Mouse (Mus musculus) retina, postnatal 7 days (tissue): ENCODE data around the gene Larp4b.
"Not testable (repeated sequence)": the region's sequence is repeated elsewhere in the genome, so short reads cannot be mapped to it uniquely, and the experiment has no call there.

Experiments
- DNase-seq: peaks from one replicate; pipeline ENCODE4 v3.0.0-alpha.2; 2012; ENCODE audit warnings: low read depth, low spot score

Gene Larp4b

DNA sequence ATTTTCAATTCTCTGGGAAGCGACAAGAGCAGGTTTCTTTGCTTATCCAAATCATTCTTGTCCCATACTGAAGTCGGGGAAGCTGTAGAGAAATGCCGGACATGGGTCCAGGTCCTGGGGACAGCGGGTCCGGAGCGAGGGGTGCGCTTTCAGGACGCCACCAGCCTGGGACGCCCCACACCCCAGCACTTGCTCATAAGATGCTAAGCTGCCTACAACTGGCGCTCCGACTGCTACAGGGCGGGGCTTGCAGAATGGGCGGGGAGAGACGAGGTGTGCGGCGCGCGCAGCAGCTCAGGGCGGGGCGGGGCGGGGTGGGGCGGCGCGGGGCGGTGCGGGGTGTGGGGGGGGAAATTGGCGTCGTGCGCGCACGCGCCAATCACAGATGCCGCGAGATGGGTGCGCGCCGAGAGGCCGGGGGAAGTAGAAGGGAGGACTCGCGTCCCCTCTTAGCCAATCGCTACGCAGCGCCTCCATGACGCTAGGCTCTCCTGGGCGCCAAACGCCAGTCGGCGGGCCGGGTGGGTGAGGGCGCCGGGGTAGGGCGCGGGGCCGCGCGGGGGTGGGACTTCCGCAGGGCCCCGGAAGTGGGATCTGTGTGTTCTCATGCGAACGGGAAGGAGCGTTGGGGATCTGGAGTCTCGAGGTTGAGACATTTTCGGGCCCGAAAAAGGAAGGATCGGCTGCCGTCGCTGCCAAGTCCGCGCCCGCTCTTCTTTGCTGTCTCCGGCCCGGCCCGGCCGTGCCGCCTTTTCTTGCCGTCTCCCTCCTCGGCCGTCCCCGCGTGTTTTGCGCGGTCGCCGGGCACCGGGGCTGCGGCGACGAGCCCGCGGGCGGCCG is at the start of gene Larp4b:
Gene Larp4b (plus strand): TSS at position 566 of the 840 bp plus-strand sequence.
- DNase-seq, result peak; percentile 96

DNA sequence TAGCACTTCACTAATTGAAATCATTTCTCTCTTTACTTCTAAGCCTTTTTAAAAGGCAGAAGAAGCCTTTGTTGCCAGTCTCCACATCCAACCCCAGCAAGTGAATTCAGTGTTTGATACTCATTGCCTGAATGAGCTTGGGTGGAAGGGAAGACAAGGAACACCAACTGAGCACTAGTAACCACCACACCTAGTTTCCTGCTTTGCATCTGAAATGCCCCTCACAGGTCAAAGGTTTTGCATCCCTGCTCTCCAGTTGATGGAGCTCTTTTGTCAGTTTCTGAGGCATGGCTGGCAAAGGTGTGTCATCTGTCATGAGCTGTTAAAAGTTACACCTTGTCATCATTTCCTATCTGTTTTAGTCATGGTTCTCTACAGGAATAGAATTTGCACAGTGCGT is 49.0 kb upstream of the Larp4b start:
- DNase-seq, result no peak

DNA sequence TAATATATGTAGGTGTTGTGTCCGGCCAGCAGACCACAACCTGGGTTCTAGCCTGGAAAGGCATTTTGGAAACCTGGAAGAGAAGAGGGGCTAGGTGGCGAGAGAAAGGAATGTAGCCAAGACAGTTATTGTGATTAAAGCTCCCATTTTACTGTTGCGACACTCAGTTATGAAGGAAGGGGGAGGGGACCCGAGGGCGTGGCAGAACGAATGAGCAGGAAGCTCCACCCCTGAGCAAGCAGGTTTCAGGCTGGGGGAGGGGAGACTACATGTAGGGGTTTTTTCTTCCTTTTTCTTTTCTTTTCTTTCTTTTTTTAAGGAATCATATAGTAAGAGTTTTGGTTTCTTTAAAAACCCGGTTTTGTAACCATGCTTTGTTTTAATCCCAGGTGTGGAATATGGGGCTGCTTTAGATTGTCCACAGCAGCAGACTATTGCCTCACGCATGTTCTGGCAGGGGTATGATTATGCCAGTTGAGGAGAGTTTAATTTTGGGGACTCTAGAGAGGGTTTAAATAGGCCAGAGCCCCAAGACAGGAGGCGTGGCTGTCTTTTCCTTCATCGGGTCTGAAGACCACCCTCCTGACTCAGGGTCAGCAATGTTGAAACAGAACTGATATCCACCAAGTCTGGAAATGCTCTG is 41.5 kb upstream of the Larp4b start:
- not testable (repeated sequence) for DNase-seq

DNA sequence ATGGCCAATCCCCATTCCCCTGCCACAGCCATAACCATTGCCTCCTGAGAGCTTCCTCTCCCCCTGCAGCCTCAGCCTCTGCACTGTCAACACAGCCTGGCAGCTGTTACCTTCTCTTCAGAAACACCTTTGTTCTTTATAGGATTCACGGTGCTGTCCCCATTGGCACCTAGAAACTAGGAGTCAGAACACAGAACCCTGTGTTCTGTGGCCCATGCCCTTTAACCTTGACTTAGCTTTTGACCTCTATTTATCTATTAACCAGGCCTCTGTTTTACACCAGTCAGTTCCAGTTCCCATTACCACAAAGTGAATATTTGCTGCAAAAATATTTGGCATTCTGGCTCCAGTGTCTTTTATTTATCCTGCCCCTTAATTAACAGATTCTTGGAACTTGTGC is 36.4 kb upstream of the Larp4b start:
- no peak for DNase-seq

DNA sequence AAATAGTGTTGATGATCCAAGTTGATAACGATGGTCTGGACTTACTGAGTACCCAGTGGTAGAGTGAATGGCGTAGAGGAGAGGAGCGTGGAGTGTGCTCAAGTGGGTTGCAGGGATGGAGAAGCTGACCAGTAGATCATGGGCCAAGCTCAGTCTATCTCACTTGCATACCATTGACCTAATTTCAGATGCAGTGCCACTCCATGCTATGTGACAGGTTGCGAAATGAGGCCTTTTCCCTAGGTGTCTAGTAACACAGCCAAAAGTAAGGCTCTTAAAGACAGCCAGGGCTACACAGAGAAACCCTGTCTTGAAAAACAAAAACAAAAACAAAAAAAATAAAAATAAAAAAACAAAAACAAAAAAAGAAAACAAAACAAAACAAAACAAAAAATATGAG is 35.0 kb upstream of the Larp4b start:
- no peak for DNase-seq

DNA sequence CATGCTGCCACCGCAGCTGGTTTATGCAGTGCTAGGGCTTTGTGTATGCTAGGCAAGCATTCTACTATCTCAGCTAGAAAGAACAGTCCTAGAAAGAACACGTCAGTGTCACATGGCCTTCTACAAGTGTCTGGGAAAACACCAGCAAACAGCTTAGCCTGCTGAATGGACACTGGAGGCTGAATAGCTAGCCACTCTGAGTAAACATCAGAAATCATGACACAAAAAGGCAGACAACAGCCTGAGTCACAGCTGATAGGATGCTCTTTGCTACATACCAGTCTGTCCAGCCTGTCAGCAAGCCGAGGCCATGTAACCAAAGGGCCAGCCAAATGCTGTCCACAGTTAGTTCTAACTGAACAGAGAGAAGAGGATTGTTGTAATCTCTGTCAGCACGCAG is 32.3 kb upstream of the Larp4b start:
- no peak for DNase-seq

DNA sequence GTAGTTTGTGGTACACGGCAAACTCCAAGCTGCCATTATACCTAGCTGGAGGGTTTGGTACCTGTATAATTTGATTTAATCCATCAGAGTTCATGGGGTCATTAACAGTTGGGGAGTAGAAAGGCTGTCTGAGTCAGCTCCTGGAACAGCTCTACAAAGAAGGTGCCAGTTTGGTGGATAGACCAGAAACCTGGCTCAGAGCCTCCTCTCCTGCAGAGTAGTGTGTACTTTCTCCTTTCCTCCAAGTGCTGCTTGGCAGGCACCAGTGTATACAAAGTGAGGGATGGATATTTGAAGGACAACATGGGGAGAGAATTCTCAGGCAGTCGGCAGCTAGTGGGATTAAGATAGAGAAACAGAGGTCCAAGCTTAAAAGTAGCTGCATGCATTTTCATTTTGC is 29.5 kb upstream of the Larp4b start:
- no peak for DNase-seq

DNA sequence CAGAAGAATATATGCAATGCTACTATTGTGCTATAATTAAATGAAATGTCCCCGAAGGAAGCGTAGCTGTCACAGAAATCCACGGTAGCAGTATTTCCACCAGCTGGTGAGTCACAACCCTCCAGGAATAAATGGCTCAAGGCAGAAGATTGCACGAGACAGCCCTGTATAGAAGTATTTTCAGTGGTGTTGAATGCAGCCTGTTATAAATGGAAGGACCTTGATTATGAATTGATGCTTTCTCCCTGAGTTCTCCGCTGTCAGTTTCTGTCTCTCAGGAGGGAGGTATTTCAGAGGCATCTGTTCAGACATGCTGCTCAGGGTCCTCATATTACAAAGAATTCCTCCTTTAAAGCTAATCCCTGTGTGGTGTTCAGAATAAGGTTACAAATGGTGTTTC is 27.6 kb upstream of the Larp4b start:
- DNase-seq, result no peak

DNA sequence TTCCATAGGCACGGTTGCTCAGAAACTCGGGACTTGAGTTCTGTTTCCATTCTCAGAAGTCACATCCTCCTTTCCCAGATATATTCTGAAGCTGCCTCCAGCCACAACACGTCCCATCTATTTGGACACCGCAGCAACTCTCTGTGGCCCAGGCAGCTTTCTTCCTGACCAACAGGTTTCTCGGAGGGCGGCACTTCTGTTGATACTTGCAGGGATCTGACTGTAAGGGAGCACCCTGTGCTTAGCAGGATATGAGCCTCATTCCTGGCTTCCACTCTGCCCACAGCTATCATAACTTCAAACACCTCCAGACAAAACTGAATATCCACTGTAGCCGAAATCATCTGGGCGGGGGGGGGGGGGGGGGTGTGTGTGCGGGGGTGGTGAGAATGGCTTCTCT is 22.7 kb upstream of the Larp4b start:
- DNase-seq, result no peak

DNA sequence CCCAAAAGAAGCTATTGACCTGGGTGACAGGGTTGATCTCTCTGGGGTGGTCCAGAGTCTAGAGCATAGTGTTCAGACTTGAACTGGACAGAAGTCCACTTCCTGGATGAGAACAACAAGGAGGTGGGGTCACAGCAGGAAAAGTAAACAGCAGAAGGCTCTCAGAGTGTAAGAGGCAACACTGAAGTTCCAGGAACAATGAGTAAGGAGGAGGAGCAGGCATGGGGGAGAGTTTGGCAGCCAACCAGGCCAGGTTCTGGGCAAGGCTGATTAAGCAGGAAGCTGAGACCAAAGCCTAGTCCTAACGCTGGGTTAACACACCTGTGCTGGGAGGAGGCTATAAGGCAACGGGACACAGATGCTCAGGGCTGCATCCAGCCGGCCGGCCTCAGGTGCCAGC is 19.9 kb upstream of the Larp4b start:
- DNase-seq, result no peak

DNA sequence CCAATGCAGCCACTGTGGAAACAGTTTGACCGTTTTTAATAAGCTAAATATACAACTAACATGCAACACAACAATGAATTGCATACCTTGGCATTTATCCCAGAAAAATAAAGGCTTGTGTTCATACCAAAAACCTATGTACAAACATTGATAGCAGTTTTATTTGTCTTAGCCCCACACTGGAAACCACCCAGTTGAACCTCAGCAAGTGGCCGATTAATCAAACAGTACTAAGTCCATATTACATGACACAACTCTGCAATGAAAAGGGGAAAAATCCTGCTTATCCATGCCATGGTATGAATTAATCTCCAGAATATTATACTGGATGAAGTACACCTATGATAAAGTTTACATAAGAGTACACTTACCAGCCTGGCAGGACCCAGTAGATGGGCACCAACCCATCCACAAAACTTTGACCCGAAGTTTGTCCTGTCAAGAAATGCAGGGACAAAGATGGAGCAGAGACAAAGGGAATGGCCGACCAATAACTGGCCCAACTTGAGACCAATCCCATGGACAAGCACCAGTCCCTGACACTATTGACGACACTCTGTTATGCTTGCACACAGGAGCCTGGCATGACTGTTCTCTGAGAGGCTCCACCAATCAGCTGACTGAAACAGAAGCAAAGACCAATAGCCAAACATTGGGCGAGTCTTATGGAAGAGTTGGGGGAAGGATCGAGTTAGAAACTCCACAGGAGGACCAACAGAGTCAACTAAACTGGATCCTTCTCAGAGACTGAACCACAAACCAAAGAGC is 17.7 kb upstream of the Larp4b start:
- no peak for DNase-seq

DNA sequence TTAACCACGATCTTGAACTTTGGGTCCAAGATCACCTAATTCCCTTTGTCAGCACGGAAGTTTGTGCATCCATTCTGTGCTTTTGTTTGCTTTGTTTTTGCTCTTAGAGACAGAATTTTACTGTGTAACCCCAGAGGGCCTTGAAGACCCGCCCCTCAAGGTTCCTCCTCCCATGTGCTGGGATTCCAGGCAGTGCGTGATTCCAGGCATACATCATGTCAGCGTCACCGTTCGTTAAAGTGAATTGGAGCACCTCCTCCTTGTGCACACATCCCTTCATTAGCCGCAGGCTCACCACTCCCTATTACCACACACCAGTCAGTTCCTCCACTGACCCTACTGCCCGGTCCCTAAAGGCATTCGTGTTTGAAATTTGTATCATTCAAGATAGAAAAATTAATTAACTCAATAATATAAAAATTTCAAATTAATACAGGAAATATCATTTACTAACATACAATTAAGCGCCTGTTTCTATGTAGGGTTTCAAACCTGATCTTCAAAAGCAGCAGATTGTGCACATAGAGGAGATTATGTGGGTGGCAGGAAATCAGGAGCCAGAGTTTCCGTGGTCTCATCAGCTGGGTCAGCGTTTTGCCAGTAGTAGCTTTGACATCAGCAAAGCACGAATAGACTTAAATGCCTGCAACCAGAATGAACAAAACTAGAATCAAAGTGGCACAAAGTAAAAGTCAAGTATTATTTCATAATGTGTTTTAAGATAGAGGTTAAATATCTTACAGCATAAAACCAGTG is 11.4 kb upstream of the Larp4b start:
- no peak for DNase-seq

DNA sequence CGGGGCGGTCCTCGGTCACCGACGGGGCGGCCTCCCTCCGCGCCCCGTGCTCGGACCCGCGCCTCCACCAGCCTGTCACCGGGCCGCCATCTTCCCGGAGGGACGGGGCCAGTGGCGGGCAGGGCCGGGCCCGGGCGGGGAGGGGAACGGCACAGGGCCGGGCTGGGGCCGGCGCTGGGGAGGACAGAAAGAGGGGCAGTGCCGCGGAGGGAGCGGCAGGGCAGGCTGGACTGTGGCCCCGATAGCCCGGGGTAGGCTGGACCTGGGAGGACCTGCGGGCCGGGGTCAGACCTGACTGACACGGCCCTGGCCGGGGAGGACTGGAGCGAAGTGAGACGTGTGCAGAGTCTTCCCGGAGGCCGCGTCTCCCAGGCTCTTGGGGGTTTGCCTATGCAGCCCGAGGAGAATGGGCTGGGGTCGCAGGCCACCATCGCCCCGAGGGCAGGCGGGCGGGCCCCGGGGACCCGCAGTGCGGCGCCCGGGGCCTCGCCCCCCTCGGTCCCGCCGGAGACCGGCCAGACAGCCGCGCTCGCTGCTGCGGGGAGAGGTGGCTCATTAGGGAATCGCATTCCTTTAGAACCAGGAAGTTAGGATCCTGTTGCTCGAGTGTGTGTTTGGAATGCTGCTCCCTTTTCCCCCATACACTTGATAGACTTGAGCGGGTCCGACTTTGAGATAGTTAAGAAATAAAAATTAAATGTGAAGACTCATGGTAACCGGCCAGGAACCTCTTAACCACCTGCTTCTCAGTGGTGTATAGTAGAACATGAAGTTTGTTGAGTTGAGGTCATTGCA is 702 bp downstream of the Larp4b start:
- DNase-seq, result no peak

DNA sequence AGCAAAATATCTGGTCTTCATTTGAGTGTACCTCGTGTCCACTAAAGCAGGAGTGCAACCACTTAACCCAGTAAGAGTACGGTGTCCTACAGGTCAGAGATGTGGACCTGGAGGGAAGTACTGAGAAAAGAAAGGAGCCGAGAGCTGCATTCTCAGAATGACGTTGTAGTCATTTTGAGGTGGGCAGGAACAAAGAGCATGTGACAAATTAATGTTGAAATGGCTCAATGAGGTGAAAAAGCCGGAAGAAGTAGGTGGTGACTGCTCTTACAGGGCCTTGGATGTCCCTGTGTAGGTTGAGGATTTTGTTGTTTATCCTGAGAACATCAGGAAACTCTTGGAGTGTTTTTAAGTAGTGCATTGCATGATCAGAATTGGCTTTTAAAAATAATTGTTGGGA is 5.6 kb downstream of the Larp4b start:
- no peak for DNase-seq

DNA sequence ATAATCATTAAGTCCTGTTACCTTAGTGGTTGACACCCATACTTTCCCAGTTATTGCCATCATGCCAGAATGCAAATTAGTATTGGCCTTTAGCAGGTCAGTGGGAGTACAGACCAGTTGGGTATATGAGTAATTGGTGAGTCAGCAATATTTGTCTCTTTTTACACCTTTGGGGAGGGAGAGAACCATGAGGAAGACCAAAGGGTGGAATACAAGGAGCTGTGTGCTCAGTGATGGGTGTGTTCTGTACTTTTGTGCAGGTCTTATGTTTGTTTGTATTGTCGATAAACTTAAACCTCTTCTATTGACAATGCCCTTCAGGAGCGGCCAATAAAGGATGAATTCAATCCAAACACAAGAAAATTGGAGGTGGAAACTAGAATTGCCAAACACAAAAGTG is 6.8 kb downstream of the Larp4b start:
- no peak for DNase-seq

DNA sequence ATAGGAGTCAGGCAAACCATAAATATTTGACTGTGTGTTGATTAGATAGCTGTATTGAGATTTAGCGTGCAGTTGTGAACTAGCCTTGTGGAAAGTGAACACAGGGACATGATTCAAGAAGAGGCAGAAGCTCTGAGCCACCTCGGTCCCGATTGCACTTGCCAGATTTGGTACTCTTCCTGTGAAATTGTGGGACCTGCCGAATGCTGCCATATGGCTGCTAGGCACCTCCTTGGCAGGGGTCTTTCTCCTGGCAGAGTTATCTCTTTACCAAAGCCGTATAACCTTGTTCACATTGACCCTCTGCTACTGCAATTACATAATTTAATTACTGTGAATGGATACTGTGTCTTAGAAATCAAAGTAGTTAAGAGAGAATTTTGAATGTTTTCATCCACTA is 12.6 kb downstream of the Larp4b start:
- no peak for DNase-seq

DNA sequence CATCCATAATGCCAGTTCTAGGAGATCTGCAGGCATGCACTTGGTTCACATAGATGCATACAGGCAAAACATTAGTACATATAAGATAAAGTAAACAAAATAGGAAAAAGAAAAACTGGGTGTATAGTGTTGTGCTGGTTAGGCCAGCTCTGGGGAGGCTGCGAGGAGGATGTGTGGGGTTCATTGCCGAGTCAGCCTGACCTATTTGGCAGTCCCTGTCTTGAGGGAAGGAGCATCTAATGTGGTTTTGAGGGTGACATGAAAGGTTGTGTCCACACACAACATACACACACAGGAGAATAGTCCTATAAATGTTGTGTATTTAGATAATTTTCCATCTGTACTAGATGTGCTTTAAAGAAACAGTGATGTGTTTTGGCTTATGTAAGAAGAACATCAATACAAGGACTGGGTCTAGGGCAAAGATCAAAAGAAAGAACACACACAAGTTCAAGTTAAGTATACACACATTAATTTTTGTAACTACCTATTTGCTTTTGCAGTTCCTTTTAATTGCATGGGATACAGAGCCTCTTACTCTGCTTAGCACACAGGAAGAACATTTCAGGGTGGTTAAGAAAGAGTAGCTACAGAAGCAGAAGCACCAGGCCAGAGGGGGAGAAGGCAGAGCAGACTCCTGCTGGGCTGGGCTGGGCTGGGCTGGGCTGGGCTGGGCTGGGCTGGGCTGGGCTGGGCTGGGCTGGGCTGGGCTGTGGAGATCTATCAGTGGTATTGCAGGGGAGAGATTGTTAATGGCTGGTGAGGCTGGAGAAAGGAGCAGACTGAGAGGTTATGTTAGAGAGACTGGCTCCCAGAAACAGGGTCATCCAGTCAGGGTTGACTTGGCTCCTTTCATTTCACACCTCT is 13.5 kb downstream of the Larp4b start:
- no peak for DNase-seq

DNA sequence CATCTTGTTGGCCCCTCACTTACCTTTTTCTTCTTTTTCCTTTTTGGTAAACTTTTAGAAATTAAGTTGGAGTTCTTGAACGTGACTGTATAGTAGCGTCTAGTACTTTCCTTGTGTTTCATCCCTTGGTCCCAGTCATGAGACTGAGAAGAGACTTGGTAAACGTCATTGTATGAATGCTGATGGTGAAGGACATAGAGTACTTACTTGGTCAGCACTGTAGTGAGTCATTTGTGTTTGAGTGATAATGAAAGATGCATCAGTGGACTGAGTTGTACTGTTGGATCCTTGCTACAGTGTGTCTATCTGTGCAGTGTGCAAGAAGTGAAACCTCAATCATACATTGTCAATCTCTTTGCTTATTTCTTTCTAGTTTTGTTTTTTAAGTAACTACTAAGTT is 20.1 kb downstream of the Larp4b start:
- no peak for DNase-seq

DNA sequence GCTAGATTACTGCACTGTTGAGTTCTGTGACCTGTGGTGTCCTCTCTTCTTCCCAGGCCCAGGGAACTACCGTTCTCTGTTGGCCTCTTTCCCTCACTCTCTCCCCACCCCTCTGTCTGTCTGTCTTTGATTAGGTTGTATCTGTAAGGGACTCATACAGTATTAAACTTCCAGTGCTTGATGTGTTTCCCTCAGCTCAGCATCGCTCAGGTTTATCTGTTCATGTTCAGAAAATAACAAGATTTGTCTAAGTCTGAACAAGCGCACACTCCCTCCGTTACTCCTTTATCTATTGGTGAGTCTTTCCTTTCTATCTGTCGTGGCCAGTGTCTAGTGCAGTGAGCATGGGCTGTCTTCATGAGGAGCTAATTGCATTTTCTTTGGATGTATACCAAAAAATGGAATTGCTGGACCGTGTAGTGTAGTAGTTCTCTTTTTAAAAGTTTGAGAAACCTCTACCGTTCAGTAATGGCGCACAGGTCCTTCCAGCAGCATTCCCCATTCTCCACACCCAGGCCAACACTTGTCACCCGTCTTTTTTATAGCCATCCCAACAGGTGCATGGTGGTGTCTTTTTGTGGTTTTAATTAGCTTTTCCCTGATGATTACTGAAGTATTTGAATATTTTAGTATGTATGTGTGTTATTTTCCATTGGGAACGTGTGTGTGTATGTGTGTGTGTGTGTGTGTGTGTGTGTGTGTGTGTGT is 27.3 kb downstream of the Larp4b start:
- DNase-seq, result no peak
